ENCODE assay signal across 8 mouse cellular contexts in the genomic region with DNA sequence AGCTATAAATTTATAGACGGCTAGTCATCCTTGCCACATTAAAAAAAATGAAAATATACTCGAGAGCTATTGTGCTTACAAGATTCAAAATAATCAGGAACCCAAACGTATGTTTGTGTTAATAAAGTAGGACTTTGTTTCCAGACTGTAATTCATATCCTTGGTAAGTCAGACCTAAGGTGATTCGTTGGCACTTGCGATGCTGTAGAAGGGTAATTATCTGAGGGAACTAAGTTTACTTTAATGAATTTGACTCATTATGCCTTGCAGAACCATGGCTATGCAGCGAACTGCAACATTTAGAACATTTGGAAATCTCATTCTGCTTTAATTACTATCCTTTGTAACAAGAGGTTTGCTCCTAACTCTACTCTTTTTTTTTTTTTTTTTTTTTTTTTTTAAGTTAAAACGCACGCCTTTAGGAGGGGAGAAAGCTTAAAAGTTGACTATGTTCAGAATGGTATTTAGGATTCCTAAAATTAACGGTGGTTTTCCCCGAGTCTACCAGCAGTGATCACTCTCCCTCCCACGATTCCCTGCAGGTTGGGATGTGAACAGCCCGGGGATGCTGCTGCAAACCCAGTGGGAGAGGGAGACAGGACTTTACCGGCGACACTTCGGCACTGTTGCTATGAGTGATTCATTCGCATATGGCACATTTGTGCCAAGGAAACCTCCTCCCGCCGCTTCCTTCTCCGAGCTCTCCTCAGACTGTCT. TPM values are rescaled to one million over a fixed set of nuclear protein-coding genes. Genes with fewer than 3 reads are reported as not detected.
DNase-seq lines count a peak whose midpoint lies in the region; ATAC-seq and TF ChIP-seq lines count a peak whose summit lies in the region.

No protein-coding gene starts in this region.

- H3K9me3 ChIP-seq in heart, embryonic 16.5 days (replicated peaks; ENCODE audit: control insufficient read depth, low read length), result no peaks in the 10 kb centered on the region
- H3K9me3 ChIP-seq in MEL (replicated peaks; ENCODE audit: insufficient read depth, low read length), result no peaks in the 10 kb centered on the region
- no peaks in the 10 kb centered on the region for H3K9me3 ChIP-seq in hindbrain, embryonic 11.5 days (ENCODE audit: control insufficient read depth, low read length)
- H3K9me3 ChIP-seq in midbrain, embryonic 13.5 days, result no peaks in the 10 kb centered on the region

- no peak for TF ChIP-seq RAD21 in MEL (IDR thresholded peaks at IDR 0.05; ENCODE audit: low read depth, low read length)

- TF ChIP-seq CTCF in MEL (IDR thresholded peaks at IDR 0.05 in 2 of 3, conservative IDR thresholded peaks at IDR 0.05 in 1 of 3; ENCODE audit: control insufficient read depth in 1 of 3, insufficient read depth in 1 of 3, low read depth in 2 of 3, low read length in 3 of 3, poor library complexity in 1 of 3, severe bottlenecking in 1 of 3), result no peak

- WGBS in heart, embryonic 16.5 days, result 11% methylated on average over 19 of the region's 19 CpGs
- WGBS in hindbrain, embryonic 11.5 days, result 15% methylated on average over 19 of the region's 19 CpGs
- WGBS in midbrain, embryonic 13.5 days, result 14% methylated on average over 19 of the region's 19 CpGs

- TF ChIP-seq POLR2A in MEL (IDR thresholded peaks at IDR 0.05; ENCODE audit: control insufficient read depth in 1 of 2, insufficient read depth in 1 of 2, low read depth in 1 of 2, low read length in 2 of 2, poor library complexity in 1 of 2), result peak in 1 of 2 experiments; percentile 33; a peak in 2 of 4 replicates

- H3K4me3 ChIP-seq in heart, embryonic 16.5 days (ENCODE audit: low read length), result peak overlapping the region; percentile 66
- H3K4me3 ChIP-seq in MEL (ENCODE audit: control insufficient read depth in 1 of 2, insufficient read depth in 1 of 2, low read depth in 2 of 2, low read length in 2 of 2), result peak overlapping the region; percentile 86 to 95
- peak overlapping the region; percentile 86 for H3K4me3 ChIP-seq in hindbrain, embryonic 11.5 days (ENCODE audit: low read depth, low read length)
- peak overlapping the region; percentile 83 for H3K4me3 ChIP-seq in midbrain, embryonic 13.5 days (replicated peaks)

- peak; percentile 53 for ATAC-seq in heart, embryonic 16.5 days (replicated peaks; ENCODE audit: extremely low read depth, insufficient read depth, low FRiP score)
- ATAC-seq in hindbrain, embryonic 11.5 days (ENCODE audit: low FRiP score), result peak; percentile 80
- ATAC-seq in midbrain, embryonic 13.5 days, result peak; percentile 81

- H3K79me2 ChIP-seq in MEL (ENCODE audit: control insufficient read depth, insufficient read depth, low read length, poor library complexity), result peaks cover 31% of the 10 kb centered on the region

- H3K9ac ChIP-seq in heart, embryonic 16.5 days (ENCODE audit: low read length), result peak overlapping the region; percentile 91
- peak overlapping the region; percentile 86 for H3K9ac ChIP-seq in MEL (ENCODE audit: control insufficient read depth, low read depth, low read length, poor library complexity, severe bottlenecking)
- H3K9ac ChIP-seq in hindbrain, embryonic 11.5 days (ENCODE audit: low read depth, low read length), result peak overlapping the region; percentile 88
- peak overlapping the region; percentile 88 for H3K9ac ChIP-seq in midbrain, embryonic 13.5 days (replicated peaks)

- no peak for TF ChIP-seq EP300 in MEL (IDR thresholded peaks at IDR 0.05; ENCODE audit: low read depth in 1 of 2, low read length in 2 of 2)

- H3K36me3 ChIP-seq in heart, embryonic 16.5 days (ENCODE audit: control insufficient read depth, insufficient read depth), result no peaks in the 10 kb centered on the region
- H3K36me3 ChIP-seq in MEL (ENCODE audit: control insufficient read depth in 1 of 2, insufficient read depth in 2 of 2, low read length in 2 of 2), result peaks cover 0 to 21% of the 10 kb centered on the region in 2 experiments; a peak in 2 of 4 replicates
- no peaks in the 10 kb centered on the region for H3K36me3 ChIP-seq in hindbrain, embryonic 11.5 days (ENCODE audit: control insufficient read depth, insufficient read depth, low read length)
- no peaks in the 10 kb centered on the region for H3K36me3 ChIP-seq in midbrain, embryonic 13.5 days

- peaks cover 4% of the 10 kb centered on the region for H3K4me1 ChIP-seq in heart, embryonic 16.5 days (ENCODE audit: control insufficient read depth, insufficient read depth, low read length)
- H3K4me1 ChIP-seq in MEL (ENCODE audit: control insufficient read depth in 1 of 2, insufficient read depth in 2 of 2, low read length in 2 of 2), result peaks cover 14% of the 10 kb centered on the region in 2 experiments
- 0 out of 2 replicates have a peak, but pooled peaks cover 2% of the 10 kb centered on the region for H3K4me1 ChIP-seq in hindbrain, embryonic 11.5 days (replicated peaks; ENCODE audit: control insufficient read depth, insufficient read depth, low read length)
- H3K4me1 ChIP-seq in midbrain, embryonic 13.5 days (replicated peaks), result peaks cover 37% of the 10 kb centered on the region

- no peak for DNase-seq in heart, adult 18-20 months
- peak; percentile 57 for DNase-seq in MEL (ENCODE audit: low read depth, low spot score)
- peak; percentile 5 for DNase-seq in hindbrain, embryonic 11.5 days (ENCODE audit: low spot score)
- no peak for DNase-seq in ovary, postnatal 36 days (ENCODE audit: low spot score)
- DNase-seq in left cerebral cortex, adult 8-10 months (ENCODE audit: low spot score in 2 of 2), result no peak
- DNase-seq in cerebellum, postnatal 25 days, result no peak

- H3K4me2 ChIP-seq in heart, embryonic 16.5 days (ENCODE audit: low read depth, low read length), result peak overlapping the region; percentile 57
- peak overlapping the region; percentile 46 for H3K4me2 ChIP-seq in hindbrain, embryonic 11.5 days (replicated peaks; ENCODE audit: low read depth, low read length)
- H3K4me2 ChIP-seq in midbrain, embryonic 13.5 days (replicated peaks), result peak overlapping the region; percentile 74

- no peaks in the 10 kb centered on the region for H3K27me3 ChIP-seq in heart, embryonic 16.5 days (ENCODE audit: control insufficient read depth, insufficient read depth, low read length)
- H3K27me3 ChIP-seq in MEL (ENCODE audit: control insufficient read depth in 1 of 2, insufficient read depth in 2 of 2, low read length in 2 of 2), result no peaks in the 10 kb centered on the region
- no peaks in the 10 kb centered on the region for H3K27me3 ChIP-seq in hindbrain, embryonic 11.5 days (ENCODE audit: control insufficient read depth, insufficient read depth, low read length)
- H3K27me3 ChIP-seq in midbrain, embryonic 13.5 days, result no peaks in the 10 kb centered on the region

- peak overlapping the region; percentile 92 for H3K27ac ChIP-seq in heart, embryonic 16.5 days (ENCODE audit: low read length)
- peak overlapping the region; percentile 83 for H3K27ac ChIP-seq in MEL (ENCODE audit: control insufficient read depth, low read depth, low read length)
- H3K27ac ChIP-seq in hindbrain, embryonic 11.5 days (ENCODE audit: low read depth, low read length), result peak overlapping the region; percentile 97
- H3K27ac ChIP-seq in midbrain, embryonic 13.5 days, result peak overlapping the region; percentile 98

TF ChIP-seq in MEL, 35 proteins besides CTCF, POLR2A, EP300 and RAD21:
- TF ChIP-seq ZMIZ1 (IDR thresholded peaks at IDR 0.05; ENCODE audit: low read depth, low read length), result peak; percentile 75; the same call in 1 of the 2 replicates
- no peak for TF ChIP-seq CHD2 (IDR thresholded peaks at IDR 0.05; ENCODE audit: low read length)
- 0 out of 2 replicates have a peak, but pooled peaks have one; percentile 0 for TF ChIP-seq TBP (IDR thresholded peaks at IDR 0.05; ENCODE audit: low read depth, low read length)
- TF ChIP-seq USF1 (IDR thresholded peaks at IDR 0.05; ENCODE audit: low read depth, low read length), result no peak
- TF ChIP-seq POLR2AphosphoS5 (IDR thresholded peaks at IDR 0.05; ENCODE audit: borderline replicate concordance, low read depth, low read length), result no peak
- no peak for TF ChIP-seq SMC3 (IDR thresholded peaks at IDR 0.05; ENCODE audit: low read depth, low read length)
- TF ChIP-seq UBTF (IDR thresholded peaks at IDR 0.05; ENCODE audit: borderline replicate concordance, insufficient read depth, low read depth, low read length), result no peak
- peak; percentile 77 for TF ChIP-seq ZNF384 (IDR thresholded peaks at IDR 0.05; ENCODE audit: low read depth, low read length)
- TF ChIP-seq TAL1 (IDR thresholded peaks at IDR 0.05; ENCODE audit: low read length), result no peak
- no peak for TF ChIP-seq MEF2A (IDR thresholded peaks at IDR 0.05; ENCODE audit: extremely low read depth, insufficient replicate concordance, low read depth, low read length, poor library complexity, severe bottlenecking)
- TF ChIP-seq ZKSCAN1 (IDR thresholded peaks at IDR 0.05; ENCODE audit: low read depth, low read length), result no peak
- TF ChIP-seq NELFE (IDR thresholded peaks at IDR 0.05; ENCODE audit: low read depth, low read length), result no peak
- TF ChIP-seq MXI1 (IDR thresholded peaks at IDR 0.05; ENCODE audit: low read depth, low read length), result no peak
- TF ChIP-seq JUND (IDR thresholded peaks at IDR 0.05; ENCODE audit: low read depth, low read length), result 0 out of 2 replicates have a peak, but pooled peaks have one; percentile 55
TF ChIP-seq in MEL: peak in this region for 4.

RNA-seq across cellular contexts. Expression of gene Homer1, which starts 3.6 kb away (rescaled TPM):
- polyA plus RNA-seq in heart, embryonic 16.5 days (2015; fragmentation: Nextera tagmentation; extraction: Ambion mirVana), result 11.7 and 13.9 TPM in 2 replicates
- 10 to 100 TPM; 58.9 to 60.1 TPM for total RNA-seq in heart, adult 18-20 months (2021)
- total RNA-seq in MEL (2012; rRNA removed), result 20.6 and 23.1 TPM in 2 replicates
- polyA plus RNA-seq in MEL (2012; ENCODE audit: insufficient read depth in 1 of 2, insufficient read length in 2 of 2, low read depth in 1 of 2, low replicate concordance in 2 of 2, missing spikeins in 1 of 2), result 10 to 100 TPM in 1 of 2 experiments, not detected in 1; 19.5 TPM
- 13.7 and 17.7 TPM in 2 replicates for polyA plus RNA-seq in hindbrain, embryonic 11.5 days (2014; fragmentation: Nextera tagmentation; extraction: Ambion mirVana)
- polyA plus RNA-seq in midbrain, embryonic 13.5 days (2015; fragmentation: Nextera tagmentation; extraction: Ambion mirVana), result 9.6 and 10.0 TPM in 2 replicates
- 100 to 1,000 TPM; 189 to 264 (median 200) TPM for total RNA-seq in left cerebral cortex, adult 8-10 months (2022)

Comparison
In these comparisons a context has a peak if more than half of its experiments do, and no peak if none do; other contexts are left out.
1. DNase-seq: peak in MEL (single experiment) and hindbrain, embryonic 11.5 days (single experiment); none in heart, adult 18-20 months (0 of 2), ovary, postnatal 36 days (single experiment), left cerebral cortex, adult 8-10 months (0 of 2) and cerebellum, postnatal 25 days (0 of 2).
2. Peak in every context shown above with its lines, with median percentiles within 50 percentile points of each other: ATAC-seq, H3K27ac ChIP-seq, H3K4me2 ChIP-seq, H3K4me3 ChIP-seq and H3K9ac ChIP-seq.